Mouse (Mus musculus) cerebellum, postnatal 14 days (tissue): ENCODE measurements around the gene Hjurp.
A peak's percentile ranks its signal among the peaks of the same experiment; 100 is the strongest.

Experiments used
- DNase-seq, 2 experiments: peaks; one replicate each; pipeline ENCODE4 v3.0.0; 2021; ENCODE audit warnings: mixed read lengths in 2 of 2

Gene Hjurp

GRCm38 (mm10) chr1:88279111-88280005 lies 1.9 kb upstream of the Hjurp start:
- no peak for DNase-seq

- DNase-seq: peak; percentile 47 to 59
Measured at GRCm38 (mm10) chr1:88277818-88278511, 532 bp upstream of the Hjurp start.

- DNase-seq: no peak
Measured at GRCm38 (mm10) chr1:88276524-88277097, 822 bp downstream of the Hjurp start.

DNA sequence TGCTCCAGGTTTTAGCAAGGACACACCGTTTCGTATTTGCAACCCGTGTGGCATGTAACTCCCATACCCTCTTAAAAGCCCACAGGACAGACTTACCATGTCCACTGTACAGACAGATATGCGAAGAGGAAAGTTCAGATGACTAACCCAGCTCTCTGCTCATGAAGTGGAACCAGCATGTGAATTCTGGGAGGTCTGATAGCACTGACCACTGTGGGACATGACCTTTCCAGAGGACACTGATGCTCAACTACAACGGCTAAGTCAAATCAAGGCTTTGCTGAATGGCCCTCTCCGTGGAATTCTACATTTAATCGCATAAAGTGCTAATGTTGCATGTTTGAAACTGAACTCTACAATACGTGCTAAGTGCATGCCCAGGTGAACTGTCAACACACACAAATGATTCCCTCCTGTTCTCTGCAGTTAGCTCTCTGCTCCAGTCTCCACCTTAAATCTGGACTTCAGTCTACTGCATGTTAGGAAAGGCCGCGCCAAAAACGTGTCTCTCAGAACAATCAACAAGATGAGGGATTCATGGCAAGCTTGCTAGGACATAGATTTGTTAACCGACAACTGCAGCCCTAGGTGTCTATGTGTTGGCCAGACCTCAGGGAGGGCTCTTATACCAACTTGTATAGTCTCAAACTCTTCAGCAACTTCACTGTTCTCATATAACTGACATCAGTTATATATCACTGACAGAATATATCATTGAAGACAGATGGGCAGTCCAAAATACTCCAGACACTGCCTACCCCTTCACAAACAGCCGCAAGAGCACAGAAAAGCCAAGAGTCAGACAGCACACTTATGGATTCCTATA lies 1.5 kb downstream of the Hjurp start:
- peak in 1 of 2 experiments; percentile 15 for DNase-seq

DNA sequence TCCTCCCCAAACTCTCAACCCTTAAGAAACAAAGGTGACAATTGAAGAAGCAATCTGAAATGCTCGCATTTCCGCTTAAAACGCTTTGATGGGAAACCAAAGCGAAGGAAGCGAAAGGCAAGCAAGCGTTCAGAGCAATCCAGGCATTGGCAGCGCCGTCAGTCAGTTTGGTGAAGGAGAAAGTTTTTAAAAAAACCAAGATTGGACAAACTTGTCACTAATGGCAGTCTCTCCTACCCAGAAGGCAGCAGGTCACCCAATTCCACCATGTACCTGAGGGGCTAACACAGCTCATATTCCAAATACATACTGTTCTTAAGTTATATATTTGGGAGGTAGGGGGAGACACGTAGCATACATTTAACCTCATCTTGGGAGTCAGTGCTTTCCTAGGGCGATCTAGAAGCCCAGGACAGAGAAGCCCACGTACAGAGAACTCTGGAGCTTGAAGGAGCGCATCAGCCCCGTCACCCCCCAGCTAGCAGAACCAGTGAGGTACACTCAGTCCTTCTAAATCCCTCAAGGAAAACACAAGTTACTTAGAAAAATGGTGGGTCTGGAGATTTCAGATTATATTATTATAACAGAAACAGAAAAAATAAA lies 2.3 kb downstream of the Hjurp start:
- DNase-seq: no peak

GRCm38 (mm10) chr1:88274371-88275077 lies 2.9 kb downstream of the Hjurp start:
- peak; percentile 63 to 79 for DNase-seq

DNA sequence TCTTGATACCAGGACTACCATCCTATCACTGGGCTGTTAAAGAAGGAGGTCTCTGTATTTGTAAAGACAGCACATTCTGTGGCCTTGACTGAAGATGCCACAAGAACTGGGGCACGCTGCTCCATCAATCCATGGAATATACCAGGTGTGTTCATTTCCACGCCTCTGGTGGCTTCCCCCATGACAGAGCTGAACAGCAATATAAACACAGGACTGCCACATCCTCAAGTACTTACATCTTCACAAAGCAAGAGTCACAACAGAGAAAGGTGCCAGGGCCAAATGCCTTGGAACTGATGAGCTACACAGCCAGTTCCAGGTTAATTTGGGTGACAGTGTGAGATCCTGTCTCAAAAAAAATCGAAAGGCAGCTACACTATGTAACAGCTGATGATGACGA lies 3.6 kb downstream of the Hjurp start:
- DNase-seq: peak in 1 of 2 experiments; percentile 7

- peak in 1 of 2 experiments; percentile 10 for DNase-seq
Measured at GRCm38 (mm10) chr1:88273326-88273725, 4.1 kb downstream of the Hjurp start.

DNA sequence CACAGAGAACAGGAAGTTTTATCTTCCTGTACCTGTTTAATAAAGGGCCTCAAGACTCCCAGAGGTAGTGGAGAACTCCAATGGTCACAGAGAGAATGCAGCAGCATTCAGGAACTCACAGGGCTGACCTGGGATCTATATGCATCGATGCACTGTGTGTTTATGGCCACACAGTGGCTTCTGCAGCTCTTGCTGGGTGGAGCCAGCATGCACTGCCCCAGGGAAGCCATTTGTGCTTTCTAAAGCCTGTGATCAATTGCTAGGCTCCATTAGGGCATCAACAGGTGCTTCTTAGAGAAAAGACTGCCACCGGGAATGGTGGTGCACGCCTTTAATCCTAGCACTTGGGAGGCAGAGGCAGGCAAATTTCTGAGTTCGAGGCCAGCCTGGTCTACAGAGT lies 4.6 kb downstream of the Hjurp start:
- no peak for DNase-seq

- DNase-seq: no peak
Measured at GRCm38 (mm10) chr1:88269539-88270309, 7.7 kb downstream of the Hjurp start.

DNA sequence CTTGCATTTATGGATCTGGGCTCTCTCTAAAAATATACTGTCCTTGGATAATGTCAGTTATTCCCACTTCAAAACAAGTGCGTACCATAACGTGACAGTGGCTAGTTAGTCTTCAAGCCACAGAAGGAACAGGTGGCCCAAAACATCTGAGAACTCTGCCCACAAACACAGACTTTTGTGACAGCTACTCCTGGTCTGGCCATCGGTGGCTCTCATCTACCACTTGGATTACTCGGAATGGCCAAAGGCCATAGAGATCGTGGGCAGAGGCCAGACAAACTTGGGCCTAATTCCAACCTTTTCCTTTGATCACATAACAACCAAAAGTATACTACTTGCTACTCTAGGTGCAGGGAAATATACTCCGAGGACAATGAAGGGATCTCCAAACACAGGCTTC lies 9.4 kb downstream of the Hjurp start:
- no peak for DNase-seq

DNA sequence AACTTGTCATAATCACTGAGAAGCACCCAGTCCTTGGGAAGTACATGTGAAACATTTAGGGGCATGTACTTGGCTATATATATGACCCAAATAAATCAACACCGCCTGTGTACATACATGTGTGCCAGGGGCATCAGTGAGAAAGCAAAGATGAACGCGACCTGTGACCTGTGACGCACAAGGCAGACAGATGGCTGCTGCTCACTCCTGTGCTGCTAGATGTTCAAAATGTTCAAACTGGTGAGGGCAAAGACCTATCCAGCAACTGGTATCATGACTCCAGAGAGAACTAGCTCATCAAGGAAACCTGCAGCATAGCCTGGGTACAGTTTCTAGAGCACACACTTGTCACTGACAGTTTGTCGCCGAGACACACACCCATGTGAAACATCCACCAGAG lies 9.9 kb downstream of the Hjurp start:
- DNase-seq: no peak

DNA sequence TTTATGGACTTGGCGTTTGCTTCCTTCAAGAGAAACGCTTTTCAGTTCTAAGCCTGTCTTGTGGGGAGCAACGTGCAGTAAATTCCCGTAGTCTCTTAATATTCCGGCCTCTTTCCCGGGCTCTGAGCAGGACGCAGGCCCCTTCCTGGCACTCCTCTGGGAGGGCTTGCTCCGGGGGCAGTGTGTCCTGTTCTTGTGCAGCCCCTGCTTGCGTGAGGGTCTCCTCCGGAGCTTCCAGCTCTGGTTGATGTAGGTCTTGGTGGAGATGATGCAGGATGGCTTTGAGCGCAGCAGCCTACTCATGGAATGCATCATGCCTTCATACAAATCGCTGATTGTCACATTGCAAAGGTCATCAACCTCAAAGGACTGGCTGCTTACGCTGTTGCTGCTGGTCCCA lies 11.3 kb downstream of the Hjurp start:
- DNase-seq: no peak

DNA sequence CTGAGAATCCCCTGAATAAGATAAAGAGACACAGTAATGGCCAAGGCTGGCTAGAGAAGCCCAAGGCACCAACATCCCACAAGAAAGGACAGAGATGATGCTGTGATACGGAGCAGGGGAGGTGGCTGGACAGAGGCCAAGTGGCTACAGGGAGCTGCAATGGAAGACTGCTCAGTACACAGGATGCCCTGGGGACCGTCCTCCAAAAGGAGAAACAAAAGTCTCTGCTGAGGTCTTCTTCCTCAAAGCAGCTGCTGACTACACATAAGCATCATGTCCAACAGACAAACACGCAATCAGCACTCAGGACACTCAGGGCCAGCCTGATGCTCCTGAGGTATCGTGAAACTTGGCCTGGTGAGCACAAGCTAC lies 12.6 kb downstream of the Hjurp start:
- peak in 1 of 2 experiments; percentile 61 for DNase-seq

GRCm38 (mm10) chr1:88264237-88264868 lies 13.1 kb downstream of the Hjurp start:
- no peak for DNase-seq

- DNase-seq: no peak
Measured at GRCm38 (mm10) chr1:88263778-88264177, 13.7 kb downstream of the Hjurp start.

GRCm38 (mm10) chr1:88262961-88263360 lies 14.5 kb downstream of the Hjurp start:
- DNase-seq: no peak

- peak; percentile 52 to 72 for DNase-seq
Measured at GRCm38 (mm10) chr1:88262255-88262654, 15.2 kb downstream of the Hjurp start.

DNA sequence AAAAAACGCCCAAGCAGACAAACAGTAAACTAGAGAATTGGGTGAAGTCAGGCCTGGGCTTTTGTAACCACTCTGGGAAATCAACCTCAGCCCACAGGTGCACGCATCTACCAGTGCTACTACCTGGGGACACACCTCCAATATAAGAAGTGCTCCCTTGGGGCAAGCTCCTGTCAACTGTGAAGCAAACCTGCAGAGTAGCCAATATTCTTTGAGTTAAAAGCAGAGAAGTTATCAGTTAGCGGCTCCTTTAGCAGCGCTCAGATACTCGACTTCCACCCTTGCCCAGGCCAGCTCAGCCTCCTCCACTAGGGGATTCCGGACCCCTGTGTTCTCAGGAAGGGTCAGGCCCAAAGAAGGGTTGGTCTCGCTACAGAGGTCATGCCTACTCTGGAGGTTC lies 15.7 kb downstream of the Hjurp start:
- no peak for DNase-seq

GRCm38 (mm10) chr1:88260604-88261377 lies 16.6 kb downstream of the Hjurp start:
- no peak for DNase-seq
